Mouse (Mus musculus) A20 (cell line): ENCODE data around the gene Adipoq.

Experiments
- DNase-seq: peaks from one replicate; pipeline ENCODE4 v3.0.0-alpha.2; 2011; ENCODE audit warnings: low read depth, low spot score

Adipoq gene

GRCm38 (mm10) chr16:23114339-23115171 lies 31.8 kb upstream of the Adipoq start:
- DNase-seq: peak; percentile 51

DNA sequence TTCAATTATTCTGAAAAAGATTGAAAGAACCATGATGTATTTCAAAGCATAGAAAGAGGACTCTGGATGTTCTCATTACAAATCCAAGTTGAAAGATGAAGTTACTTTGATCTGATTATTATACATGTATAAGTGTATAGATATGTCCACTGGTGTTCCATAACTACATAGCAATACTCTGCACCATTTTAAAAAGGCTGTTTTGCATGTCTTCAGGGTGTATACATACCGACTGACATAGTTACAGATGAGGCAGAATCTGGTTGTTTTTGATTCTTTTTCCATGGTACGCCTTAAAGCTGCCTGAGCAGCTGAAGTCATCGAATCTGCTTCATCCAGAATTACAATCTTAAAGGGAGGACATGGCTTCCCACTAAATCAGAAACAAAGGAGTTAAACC lies 30.9 kb upstream of the Adipoq start:
- no peak for DNase-seq

DNA sequence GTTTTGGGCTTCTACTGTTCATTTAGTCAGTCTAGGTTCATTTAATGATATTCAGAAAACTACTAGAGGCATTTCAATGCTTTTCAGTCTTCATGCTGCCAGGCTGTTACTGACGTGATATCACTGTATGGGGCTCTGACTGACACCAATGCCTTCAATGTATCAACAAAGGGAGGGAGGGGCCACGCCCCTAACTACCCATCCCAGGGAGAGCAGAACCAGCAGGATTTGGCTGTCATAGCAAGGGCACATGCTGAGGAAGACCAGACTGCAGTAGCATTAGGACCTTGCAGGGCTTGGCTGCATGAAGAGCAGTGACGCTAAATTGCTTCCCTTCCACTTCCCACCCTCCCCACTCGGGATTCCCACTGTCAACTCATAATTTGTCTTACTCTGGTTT lies 29.2 kb upstream of the Adipoq start:
- DNase-seq: no peak

DNA sequence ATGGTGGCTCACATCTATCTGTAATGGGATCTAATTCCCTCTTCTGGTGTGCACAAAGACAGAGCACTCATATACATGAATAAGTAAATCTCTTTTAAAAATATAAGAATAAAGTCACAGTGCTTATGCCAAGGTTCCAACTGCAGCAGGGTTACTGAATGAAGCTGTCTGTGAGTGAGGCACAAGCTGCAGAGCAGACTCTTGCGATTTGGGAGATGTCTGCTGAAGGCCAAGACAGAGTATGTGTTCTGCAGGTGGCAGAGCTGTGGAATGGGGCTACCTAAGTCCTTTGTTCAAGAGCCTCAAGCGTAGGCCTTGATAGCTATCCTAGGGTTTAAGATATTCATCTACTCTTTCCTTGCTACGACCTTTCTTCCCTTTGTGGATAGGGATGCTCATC lies 23.9 kb upstream of the Adipoq start:
- DNase-seq: no peak

- no peak for DNase-seq
Observed at GRCm38 (mm10) chr16:23123104-23123503, 23.2 kb upstream of the Adipoq start.

DNA sequence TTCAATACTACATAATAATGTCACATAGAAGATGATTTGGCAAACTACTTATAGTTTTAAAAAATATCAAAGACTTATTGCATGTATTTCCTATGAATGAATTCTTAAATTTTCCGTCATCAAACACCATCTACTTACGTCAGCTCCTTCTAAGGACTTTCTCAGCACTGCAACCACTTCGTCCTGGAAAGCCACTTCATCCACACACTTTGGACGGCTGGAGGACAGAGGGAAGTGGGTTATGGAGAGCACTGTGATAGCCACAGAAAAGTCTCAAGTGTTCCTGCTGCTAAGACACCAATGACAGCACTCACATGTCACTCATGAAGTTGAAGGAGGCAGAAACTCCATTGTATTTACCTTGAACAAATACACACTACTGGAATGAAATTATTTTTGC lies 21.9 kb upstream of the Adipoq start:
- no peak for DNase-seq

DNA sequence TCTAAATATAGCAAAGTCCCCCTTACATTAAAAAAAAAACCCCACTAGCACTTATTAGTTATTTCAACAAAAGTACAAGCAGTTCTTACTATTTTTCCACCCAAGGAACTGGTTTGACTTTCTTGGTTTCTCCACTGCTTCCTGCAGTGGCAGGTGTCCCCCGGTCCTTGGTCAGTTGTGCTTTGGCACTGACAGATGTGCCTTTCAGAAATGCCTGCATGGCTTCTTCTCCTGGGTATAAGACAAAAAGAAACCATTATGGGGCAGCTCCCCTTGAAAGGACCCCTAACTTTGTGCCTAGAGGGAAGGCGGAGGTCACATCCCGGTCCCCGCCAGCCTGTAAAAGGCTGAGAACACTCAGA lies 19.0 kb upstream of the Adipoq start:
- no peak for DNase-seq

DNA sequence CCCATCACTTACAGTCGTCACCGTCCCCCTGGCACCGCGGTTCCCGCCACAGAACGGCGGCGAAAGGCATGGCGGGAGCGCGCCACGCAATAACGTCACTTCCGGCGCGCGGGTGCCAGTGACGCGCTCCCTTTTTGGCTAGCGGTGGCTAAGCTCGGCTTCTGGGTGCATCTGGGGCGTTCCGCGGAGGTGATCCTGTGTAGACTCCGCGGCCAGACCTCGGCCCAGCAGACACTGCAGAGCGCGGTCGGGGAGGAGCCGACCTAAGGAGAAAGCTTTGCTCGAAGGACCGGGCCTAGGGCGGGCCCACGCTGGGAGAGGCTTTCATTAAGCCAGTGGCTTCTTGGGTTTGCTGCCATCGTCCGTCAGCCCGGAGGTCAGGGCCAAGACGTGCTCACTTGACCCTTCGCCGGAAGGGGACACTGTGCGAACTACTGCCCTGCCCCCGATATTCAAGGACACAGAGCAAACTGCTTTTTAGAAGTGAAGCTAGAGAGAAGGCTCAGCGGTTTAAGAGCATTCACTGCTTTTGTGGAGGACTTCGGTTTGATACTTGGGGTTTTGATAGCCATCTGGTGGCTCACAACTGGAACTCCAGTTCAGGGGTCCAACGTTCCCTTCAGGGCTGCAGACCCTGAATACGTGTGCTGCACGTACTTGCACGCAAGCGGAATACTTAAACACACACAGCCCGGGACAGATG lies 18.5 kb upstream of the Adipoq start, which contains the start of gene Rfc4:
Rfc4 (minus strand) TSS at position 65 of the 703 bp plus-strand sequence.
- DNase-seq: peak; percentile 94

DNA sequence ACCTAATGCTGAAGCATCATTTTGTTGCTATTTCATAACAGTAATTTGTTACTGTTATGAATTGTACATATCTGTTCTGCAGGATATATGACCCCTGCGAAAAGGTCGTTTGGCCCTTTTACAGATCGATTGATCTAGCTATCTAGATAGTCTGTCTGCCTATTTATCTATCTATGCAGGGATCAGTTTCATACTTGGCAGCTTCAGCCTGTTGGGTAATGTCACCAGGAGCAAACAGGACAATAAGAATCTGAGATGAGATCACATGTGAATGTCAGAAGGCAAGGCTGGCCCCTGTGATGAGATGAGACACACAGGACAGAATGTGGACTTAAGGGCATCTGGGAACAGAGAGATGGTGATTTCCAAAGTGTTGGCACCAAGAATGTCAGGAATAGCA lies 16.0 kb upstream of the Adipoq start:
- no peak for DNase-seq

DNA sequence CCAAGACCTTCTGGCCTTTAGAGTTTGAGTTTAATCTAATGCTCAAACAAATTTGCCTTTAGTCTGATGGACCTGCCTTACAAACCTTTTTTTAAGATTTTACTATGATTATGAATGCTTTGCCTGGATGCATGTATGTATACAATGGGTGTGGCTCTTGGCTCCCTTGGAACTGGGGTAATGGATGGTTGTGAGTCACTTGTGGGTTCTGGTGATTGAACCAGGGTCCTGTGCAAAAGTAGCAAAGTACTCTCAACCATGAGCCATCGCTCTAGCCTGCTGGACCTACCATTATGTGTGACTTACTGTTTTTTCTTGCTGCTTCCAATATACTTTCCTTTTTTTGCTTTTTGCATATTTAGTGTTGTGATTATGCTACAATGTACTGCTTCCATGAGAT lies 14.0 kb upstream of the Adipoq start:
- DNase-seq: no peak

- DNase-seq: peak; percentile 65
Observed at GRCm38 (mm10) chr16:23135421-23136149, 10.8 kb upstream of the Adipoq start.

GRCm38 (mm10) chr16:23136406-23136970 lies 9.8 kb upstream of the Adipoq start:
- DNase-seq: no peak

- DNase-seq: peak; percentile 55
Observed at GRCm38 (mm10) chr16:23140911-23141310, 5.4 kb upstream of the Adipoq start.

- DNase-seq: peak; percentile 22
Observed at GRCm38 (mm10) chr16:23144326-23144725, 2.0 kb upstream of the Adipoq start.

- no peak for DNase-seq
Observed at GRCm38 (mm10) chr16:23145211-23145610, 1.1 kb upstream of the Adipoq start.

DNA sequence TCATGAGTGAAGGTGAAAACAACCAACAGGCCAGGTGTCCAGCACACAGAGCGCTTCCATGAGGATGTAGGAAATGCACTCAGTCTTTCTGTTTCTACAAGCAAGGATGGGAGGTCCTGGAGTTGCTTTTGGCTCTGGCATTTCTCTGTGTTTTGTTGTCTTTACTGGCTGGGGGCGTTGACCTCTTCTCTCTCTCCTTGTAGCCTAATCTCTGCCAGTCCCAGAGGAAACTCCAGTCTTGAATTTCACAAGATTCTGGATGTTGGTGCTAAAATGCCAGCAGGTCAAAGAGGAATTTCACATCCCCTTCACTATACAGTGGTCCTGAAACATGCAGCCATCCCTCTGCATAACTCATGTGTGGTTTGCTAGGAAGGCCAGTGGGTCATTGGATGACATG lies 2.6 kb downstream of the Adipoq start:
- DNase-seq: no peak

DNA sequence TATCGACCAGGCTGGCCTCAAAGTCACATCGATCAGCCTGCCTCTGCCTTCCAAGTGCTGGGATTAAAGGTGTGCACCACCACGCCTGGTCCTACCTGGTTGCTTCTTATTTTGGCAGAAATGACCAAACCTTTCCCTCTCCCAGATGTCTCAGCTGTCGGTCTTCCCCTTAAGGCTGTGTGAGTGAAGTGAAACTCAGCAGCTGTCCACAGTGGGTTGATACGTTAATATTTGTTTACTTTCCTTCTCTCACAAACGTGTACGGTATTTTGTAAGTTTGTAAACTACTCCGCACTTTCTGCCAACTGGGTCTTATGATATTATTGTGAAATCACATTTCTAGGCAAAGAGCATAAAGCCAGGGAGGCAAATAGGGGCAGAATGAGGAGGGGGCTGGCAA lies 3.1 kb downstream of the Adipoq start:
- DNase-seq: peak; percentile 66

GRCm38 (mm10) chr16:23151423-23151822 lies 5.1 kb downstream of the Adipoq start:
- peak; percentile 58 for DNase-seq

DNA sequence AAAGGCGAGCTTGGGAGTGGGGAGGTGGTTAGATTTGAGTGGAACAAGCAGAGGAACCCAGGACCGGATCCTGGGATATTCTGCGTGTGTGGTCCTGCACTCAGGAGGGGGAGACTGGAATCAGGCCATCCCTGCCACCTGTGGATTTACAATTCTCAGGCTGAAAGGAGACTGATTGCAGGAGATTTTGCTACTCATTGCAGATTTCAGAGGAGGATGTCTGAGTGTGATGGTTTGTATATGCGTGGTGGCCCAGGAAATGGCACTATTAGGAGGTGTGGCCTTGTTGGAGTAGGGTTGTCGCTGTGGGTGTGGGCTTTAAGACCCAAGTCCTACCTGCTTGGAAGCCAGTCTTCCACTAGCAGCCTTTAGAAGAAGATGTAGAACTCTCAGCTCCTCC lies 7.9 kb downstream of the Adipoq start:
- DNase-seq: no peak

DNA sequence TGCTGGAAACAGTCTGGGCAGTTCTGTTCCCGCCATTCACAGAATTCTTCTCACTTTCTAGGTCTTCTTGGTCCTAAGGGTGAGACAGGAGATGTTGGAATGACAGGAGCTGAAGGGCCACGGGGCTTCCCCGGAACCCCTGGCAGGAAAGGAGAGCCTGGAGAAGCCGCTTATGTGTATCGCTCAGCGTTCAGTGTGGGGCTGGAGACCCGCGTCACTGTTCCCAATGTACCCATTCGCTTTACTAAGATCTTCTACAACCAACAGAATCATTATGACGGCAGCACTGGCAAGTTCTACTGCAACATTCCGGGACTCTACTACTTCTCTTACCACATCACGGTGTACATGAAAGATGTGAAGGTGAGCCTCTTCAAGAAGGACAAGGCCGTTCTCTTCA lies 10.7 kb downstream of the Adipoq start:
- no peak for DNase-seq

GRCm38 (mm10) chr16:23158292-23158691 lies 12.0 kb downstream of the Adipoq start:
- no peak for DNase-seq

DNA sequence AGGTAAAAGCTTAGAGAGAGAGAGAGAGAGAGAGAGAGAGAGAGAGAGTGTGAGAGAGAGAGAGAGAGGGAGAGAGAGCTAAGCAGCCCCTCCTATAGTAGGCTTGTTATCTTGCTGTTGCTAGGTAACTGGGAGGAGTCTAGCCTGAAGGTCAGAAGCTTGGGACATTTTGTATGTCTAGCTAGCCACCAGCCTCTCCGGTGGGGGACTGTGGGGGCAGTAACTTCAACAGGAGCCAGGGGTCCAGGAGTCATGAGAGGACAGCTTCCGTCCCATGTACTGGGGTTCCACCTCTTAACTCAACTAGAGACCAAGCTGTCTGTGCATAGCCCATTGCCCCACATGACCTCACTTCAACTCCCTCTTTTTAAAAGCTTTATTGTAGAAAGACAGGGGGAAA lies 12.6 kb downstream of the Adipoq start:
- DNase-seq: no peak
